Mouse (Mus musculus) cerebellum, adult 9-11 months (tissue): ENCODE results near the gene 2300002M23Rik.

Source experiments
- DNase-seq: peaks from one replicate; pipeline ENCODE4 v3.0.0; 2022

Gene 2300002M23Rik

DNA sequence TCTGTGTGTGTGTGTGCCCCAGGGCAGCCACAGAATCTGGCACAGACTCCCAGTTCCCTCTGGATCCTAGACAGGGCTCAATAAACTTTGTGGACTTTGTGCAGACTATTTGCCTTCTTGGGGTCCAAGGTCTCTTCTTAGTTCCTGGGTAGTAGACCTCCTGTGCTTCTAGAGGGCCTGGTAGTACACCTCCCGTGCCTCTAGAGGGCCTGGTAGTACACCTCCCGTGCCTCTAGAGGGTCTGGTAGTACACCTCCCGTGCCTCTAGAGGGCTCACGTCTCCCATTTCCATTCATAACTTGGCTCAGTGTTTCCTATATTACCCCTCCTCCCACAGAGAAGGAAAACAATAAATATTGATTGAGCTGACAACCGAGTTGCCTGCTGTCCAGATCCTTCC, 10.4 kb upstream of the 2300002M23Rik start:
- no peak for DNase-seq

DNA sequence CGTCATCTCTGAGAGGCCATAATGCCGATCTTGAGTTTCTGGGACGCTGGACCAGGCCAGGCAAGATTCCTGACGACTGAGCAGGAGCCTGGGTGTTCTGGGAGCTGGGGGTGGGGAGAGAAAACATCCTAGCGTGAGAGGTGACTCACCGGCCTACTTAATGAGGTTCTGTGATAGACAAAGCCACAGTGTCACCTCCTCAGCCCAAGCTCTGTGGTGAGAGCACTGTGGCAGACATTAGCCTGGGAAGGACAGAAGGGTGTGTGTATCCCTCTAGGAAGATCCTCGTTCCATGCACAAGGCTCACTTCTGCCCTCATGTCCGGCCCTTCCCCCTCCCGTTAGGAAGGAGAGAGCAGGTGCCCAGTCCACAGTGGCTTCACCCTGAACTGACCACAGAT, 9.9 kb upstream of the 2300002M23Rik start:
- DNase-seq: no peak

DNA sequence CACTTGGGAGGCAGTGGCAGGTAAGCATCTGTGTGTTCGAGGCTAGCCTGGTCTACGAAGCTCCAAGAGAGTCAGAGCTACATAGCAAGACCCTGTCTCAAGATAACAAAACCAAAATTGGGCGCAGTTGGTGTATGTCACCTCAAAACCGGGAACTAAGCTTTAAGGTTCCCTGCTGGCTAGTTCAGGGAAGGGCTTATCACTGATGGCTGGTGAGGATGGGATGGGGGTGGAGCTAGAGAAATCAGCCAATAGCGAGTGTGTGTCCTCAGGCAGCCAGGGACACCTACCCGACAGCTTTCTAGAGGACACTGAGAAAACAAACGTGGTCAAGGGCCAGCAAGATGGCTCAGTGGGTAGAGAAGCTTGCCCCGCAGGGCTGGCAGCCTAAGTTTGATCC, 9.0 kb upstream of the 2300002M23Rik start:
- DNase-seq: no peak

DNA sequence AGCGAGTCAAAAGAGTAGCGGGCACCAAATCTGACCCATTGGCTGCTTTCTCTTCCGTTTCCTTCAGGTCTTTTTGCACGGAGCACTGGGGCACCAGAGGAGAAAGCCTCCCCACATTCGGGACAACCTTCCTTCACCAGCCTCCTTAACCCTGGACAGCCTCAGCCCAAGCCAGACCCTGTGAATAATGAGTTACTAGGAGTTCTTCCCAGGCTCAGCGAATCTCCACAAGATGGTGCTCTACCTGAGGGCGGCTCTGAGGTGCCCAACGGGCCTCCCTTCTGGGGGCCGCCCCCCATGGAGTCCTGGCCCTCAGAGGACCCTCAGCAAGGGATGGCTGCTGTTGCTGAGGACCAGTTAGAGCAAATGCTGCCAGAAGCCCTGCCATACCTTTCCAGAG, 517 bp downstream of the 2300002M23Rik start:
- no peak for DNase-seq

DNA sequence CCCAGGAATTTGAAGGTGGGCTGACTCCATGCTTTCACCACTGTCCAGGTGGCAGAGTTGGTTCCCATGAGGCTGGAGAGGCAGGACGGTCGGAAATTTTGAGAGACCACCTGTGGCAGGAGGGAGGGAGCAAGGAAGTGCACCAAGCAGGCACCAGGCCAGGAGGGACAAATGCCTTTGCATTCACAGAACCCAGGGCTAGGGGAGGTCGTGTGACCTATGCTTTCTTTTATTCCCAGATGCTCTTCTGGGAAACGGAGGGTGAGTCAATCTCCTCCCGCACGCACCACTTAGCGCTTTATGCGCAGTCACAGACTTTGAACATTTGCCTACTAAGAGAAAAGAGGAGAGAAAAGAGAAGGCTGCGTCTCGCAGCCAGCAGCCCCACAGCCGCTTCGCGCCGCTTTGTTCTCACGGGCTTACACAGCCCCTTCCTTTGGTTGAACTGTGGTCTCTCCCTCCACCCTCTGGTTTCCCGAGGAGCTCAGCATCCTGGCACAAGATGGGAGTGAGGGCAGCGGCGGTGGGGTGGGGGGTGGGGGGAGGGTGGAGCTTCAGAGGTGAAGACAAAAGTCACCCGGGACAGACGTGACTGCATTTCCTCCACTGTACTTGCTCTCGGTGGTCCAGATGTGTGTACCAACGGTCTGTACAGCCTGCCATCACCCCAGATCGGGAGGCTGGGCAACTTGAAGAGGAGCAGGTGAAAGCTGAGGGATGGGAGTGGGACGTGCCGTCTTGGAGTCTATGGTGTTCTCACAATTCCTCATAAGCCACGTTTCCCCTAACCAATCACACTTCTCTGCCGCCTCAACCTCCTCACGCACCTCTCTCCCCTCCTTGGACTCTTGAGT, 2.1 kb downstream of the 2300002M23Rik start:
- DNase-seq: no peak

DNA sequence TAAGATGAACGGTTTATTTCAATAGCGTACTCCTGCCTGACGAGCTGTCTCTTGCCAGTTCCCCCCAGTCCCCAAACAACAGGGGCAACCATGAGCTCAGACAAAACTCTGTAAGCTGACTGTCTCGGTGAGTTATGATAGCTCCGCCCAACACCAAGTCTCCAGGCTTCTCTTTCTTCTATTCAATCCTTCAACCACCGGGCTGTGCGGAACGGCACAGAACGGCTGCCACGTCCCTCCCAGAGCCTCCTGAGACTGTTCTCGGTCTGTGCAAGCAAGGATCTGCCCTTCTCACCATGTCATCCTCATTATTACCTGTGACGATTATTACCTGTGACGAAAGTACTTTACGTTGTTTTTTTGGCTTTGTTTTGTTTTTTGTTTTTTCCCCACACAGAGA, 3.6 kb downstream of the 2300002M23Rik start:
- no peak for DNase-seq

DNA sequence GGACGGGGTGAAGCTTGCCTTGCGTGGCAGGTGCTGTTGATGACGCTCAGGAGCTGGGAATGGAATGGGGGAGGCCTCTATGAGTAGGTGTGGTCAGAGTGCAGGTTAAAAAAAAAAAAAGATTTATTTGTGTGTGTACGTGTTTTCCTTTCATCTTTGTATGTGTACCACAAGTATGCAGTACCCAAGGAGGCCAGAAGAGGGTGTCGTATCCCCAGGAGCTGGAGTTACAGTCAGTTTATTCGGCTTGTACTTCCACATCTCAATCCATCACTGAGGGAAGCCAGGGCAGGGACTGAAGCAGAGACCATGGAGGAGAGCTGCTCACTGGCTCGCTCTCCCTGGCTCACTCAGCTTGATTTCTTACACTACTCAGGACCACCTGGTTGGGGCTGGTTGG, 4.2 kb downstream of the 2300002M23Rik start:
- DNase-seq: no peak

DNA sequence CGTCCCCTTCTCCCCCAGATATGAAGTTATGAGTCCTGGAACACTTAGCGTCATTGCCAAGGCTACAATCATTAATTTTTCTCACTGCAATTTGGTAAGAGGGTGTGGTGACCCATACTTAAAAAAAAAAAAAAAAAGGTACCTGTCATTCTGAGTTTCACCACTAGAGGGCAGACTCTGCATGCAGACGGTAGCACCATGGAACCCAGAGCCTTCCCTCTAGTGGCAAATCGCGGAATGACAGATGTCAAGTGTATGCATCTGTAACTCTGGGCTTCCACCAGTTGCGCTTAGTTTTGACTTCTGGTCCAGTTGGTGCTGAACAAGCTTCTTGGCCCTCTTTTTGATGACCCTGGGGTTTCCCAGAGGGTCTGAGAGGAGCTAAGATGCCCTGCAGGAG, 11.0 kb downstream of the 2300002M23Rik start:
- DNase-seq: peak; percentile 57

DNA sequence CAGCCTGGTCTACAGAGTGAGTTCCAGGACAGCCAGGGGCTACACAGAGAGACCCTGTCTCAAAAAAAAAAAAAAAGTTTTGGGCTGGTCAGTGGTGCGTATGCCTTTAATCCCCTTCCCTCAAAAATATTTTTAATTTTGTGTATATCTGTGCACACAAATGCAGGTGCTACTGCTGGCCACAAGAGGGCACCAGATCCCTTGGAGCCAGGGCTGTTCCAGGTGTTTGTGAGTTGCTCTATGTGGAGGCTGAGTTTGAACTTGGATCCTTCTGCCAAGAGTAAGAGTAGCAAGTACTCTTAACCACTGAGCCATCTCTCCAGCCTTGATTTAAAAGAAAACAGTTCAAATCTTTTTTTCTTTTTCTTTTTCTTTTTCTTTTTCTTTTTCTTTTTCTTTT, 15.7 kb downstream of the 2300002M23Rik start:
- DNase-seq: no peak

DNA sequence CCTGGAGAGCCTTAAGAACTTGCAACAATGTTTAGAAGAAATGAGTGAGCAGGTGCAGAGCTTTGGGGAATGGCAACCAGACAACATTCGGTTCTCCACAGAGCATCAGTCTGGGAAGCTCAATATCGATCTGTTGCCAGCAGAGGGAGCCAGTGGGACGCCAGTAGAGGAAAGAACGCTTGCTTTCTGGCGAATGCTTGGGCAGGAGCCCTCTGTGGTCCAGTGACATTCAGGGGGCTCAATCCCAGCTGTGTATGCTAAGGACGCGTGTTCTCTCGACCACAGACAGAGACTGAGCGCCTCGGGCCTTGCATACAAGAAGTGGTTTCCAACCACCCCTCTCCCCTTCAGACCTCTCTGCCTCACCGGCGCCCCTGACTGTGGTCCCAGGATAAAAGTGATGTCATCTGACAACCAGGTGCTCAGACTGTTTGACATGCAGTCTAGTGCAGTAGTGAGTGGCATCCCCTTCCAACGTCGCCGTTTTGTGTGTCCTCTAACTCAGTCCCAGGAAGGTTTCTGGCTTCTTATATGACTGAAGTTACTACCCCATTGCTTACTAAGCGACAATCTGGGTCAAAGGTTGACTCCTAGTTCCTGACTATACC, 17.2 kb downstream of the 2300002M23Rik start:
- peak; percentile 62 for DNase-seq

DNA sequence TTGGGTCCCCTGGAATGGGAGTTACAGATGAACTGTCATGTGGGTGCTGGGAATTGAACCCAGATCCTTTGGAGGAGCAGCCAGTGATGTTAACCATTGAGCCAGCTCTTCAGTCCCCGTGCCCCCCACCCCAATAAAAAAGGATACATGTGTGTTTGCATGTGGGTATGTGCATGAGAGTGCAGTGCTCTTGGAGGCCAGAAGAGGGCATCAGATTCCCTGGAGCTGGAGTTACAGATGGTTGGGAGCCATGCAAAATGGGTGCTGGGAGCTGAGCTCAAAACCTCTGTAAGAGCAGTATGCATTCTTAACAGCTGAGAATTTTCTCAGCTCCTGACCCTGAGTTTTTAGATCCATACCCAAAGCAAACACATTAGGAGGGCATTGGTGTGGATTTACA, 20.0 kb downstream of the 2300002M23Rik start:
- no peak for DNase-seq

DNA sequence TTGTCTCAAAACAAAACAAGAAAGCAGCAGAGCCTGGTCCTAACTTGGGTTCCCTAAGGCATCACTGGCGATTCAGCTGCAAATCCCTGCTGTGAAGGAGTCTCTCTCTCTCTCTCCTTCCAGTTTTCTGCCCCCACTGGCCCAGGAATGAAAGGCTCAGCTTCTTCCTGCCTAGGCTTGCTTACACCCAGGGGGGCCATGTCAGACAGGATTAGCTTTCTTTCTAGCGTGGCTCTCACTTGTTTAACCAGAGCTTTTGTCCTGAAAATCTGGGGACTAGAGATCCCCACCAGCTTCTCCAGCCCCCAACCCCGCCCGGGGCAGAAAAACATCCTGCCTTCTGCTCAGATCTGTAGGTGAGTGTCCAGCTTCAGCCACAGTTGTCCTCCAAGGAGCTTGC, 21.1 kb downstream of the 2300002M23Rik start:
- no peak for DNase-seq

DNA sequence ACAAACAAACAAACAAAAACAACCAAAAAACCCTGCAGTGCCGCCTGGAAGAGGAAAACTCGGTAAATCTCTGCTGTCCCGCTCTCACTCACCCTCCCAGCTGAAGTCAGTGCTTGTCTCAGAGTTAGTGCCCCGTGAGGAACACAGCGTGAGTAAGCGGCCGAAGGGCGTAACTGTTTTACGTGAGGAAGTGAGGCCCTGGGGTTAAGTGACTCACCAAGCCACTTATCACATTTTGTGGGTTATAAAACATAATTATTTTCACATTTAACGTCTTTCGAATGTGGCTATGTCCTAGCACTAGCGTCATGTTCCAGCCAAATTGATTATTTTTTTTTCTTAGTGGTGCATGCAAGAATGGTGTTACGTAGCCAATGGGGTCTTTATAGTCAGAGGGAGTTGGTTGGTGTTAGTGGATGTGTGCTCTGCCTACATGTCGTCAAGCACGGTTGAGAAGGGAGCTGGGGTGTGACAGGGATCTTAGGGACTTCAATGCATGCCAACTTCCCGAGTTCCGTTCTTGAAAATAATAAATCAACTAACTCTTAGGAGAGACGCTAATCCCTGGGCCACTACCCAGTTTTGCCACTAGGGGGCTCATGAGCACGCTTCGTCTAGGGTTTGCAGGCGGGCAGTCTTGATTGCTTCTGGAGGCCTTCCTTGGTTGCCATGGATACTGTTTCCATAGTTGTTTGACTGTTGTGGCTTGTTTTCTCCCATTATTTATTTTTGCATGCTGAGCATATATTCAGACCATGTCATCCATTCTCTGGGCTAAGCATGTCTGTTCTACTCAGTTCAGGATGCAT, 23.4 kb downstream of the 2300002M23Rik start:
- DNase-seq: peak; percentile 40

DNA sequence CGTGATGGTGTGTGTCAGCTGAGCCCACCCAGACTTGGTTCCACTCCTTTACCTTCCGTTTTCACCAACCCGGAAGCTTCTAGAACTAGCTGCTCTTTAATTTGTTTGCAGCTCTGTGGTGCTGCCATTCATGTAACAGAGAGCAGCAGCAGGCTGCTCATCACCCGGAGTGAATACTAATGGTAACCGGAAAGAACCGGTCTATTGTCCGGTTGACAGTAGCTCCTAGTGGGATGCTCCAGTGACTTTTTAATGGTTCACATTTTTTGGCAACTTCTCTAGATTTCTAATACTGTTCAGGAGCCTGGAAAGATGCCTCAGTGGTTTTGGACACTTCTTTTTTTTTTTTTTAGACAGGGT, 23.9 kb downstream of the 2300002M23Rik start:
- no peak for DNase-seq

DNA sequence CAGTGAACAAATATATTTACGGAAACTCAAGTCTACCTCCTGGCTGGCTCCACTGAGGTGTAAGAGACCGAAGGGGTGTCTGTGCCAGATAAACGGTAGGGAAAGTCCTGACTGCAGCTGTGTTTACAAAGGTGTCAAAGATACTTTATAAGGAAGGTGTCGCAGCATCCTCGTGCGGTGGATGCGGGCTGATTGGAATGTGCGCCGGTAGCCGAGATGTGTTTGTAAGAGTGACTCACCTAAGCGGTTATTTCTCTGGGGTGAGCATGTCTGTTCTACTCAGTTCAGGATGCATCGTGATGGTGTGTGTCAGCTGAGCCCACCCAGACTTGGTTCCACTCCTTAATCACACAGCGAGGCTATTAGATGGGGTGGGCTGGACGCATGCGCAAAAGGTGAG, 24.5 kb downstream of the 2300002M23Rik start:
- no peak for DNase-seq

DNA sequence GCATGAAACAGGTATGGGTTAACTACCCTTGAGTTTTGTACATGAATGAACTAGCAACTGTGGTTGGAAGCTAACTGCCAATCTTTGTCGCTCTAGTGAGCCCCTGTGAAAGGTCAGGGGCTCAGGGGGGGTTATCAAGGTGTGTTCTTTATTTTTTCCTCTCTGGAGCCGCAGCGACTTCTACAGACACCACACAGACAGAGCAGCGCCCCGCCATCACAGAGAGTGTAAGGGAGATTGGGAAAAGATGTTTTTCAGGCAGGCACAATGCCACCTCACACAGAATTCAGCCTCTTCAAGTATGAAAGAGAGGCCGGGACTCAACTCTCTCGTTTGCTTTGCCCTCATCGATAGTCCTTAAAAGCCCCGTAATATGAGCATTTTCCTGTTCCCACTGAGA, 24.9 kb downstream of the 2300002M23Rik start:
- DNase-seq: no peak

DNA sequence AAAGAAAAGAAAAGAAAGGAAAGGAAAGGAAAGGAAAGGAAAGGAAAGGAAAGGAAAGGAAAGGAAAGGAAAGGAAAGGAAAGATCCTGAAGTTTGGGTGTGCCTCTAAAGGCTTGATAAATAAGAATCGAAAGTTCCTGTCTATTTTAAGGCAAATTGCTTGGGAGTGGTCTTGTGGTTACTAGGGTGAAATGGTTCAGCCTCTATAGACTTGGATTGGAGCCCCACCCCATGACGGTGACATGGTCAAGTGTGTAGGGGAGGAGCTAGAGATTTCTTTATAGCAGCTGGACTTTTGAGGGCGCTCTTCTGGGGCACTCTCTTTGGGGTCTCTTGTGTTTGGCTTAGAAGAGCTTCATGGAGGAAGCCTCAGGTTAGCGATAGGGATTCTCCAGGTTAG, 26.5 kb downstream of the 2300002M23Rik start:
- DNase-seq: no peak

DNA sequence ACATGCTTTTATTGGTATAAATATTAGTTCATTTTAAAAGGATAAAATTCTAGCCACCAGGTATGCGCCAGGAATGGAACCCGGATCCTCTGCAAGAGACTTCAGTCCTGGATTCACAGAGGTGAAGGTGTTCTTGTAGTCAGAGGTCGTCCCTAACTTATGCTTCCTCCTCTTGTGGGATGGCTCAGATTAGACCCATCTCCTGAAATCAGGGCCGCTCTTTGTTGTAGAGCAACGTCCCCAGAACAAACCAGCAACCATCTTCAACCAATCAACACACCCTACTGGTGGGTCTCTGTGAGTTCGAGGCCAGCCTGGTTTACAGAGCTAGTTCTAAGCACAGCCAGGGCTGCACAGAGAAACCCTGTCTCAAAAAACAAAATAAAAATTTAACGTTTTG, 27.2 kb downstream of the 2300002M23Rik start:
- no peak for DNase-seq

DNA sequence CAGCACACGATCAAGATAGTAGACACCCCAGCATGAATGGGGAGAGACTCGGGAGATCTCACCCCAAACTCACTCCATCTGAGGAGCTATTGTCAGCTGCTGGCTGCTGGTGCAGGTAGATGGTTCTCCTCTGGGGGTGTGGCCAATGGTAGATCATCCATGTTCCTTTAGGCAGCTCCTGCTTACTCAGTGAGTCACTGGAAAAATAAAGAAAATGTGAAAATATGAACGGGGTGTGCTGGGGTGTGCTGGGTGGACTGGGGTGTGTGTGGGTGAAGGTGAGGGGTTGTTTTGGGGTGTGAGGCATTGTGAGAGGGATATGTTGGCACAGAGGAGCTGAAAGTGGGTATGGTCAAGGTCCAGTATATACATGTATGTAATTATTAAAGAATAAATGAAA, 30.1 kb downstream of the 2300002M23Rik start:
- DNase-seq: no peak

DNA sequence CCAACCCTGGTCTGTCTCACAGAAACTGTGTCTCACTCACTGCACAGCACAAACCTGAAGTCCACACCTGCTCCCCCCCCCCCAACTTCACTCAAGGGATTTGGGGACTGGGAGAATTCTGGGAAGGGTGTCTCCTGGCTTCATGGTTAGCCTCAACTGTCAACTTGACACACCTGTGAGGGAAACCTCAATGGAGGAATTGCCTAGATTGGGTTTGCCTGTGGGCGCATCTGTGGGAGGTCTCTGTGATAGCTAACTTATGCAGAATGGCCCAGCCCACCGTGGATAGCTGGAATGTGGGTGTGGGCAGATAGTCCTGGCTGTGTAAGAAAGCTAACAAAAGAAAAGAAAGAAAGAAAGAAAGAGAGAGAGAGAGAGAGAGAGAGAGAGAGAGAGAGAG, 34.0 kb downstream of the 2300002M23Rik start, which contains the start of gene Sfta2:
TSS of gene Sfta2 (plus strand) at position 301 of the 400 bp plus-strand sequence.
- no peak for DNase-seq

DNA sequence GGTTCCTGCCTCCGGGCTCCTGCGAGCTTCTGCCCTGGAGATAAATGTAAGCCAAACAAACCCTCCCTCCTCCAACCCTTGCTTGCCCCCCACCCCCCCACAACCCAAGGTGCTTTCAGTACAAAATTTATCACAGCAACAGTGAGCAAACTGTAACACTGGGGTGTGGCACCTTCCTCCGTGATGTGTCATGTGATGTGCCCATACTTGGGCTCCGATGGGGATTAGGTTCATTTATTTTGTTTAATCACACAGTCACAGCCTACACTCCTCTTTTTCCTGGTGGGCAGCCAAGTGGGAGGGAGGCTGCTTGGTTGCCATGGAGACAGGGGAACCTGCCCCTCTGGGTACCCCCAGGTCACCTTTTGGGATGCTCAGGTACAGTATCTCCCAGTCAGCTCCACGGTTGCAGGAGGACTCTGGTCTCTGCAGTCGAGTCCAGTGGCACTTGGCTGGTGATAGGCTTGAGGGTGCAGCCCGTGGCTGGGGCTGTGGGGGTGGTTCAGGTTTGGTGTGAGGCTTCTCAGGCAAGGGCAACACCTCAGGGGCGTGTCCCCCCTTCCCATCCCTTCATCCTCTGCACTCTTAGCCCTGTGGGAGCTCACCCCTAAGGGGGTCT, 34.6 kb downstream of the 2300002M23Rik start:
- DNase-seq: no peak

DNA sequence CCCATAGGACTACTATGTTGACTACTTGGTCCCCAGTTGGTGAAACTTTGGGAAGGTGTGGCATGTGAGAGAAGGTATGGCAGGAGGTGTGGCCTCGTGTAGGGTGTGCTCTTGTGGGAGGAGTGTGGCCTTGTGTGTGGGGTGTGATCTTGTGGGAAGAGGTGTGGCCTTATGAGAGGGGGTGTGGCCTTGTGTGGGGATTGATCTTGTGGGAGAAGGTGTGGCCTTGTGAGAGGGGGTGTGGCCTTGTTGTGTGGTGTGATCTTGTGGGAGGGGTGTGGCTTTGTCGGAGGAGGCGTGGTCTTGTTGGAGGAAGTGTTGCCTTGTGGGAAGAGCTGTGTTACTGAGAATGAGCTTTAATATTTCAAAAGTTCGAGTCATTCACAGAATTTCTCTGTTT, 49.9 kb downstream of the 2300002M23Rik start:
- DNase-seq: no peak
